Mouse (Mus musculus): ENCODE measurements around the gene Dnah1. TPM values are rescaled to one million over a fixed set of nuclear protein-coding genes. Genes with fewer than 3 reads are reported as not detected.

Dnah1 gene
- polyA plus RNA-seq, 1 experiment, result not detected

DNA sequence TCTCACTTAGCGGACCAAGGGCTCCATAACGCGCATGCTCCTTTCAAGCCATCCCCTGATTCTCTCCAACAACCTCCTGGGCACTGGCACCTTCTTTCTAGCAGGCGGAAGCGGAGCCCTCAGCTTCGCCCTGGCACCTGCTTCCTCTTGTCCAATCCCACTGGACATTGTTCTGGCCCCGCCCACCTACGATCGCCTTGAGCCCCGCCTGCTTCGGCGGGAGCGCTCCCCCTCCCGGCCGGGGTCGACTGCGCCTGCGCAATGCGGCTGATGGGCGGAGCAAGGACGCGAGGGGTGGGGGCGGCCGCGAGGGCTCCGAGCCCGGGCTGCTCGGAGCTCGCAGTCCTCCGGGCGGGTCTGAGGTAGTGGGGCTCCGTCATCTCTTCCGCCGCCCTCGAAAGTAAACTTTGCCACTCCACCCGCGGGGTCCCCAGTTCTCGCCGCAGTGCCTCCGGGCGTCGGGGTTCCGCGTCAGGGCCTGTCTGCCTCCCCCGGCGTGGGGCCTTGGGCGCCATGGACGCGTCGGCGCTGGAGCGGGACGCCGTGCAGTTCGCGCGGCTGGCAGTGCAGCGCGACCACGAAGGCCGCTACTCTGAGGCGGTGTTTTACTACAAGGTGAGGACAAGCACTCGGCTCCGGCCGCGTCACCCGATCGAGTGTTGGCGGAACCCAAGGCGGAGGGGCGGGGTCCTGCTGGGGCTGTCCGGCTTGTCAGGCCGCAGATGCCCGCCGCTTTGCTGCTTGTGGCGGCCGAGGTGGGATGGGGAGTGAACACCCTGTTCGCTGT, 12.9 kb upstream of the Dnah1 start, which contains the start of gene Capn7:
Gene Capn7 (plus strand): TSS at position 270 of the 787 bp plus-strand sequence.
- Histone ChIP-seq H3K4me3 (ENCODE audit: insufficient read depth, low read length) (peak within 1 kb of the TSS; percentile 99), H3K4me1 (ENCODE audit: control insufficient read depth, insufficient read depth, low read length) (peaks cover 4% of the 10 kb centered on the region), H3K27ac (ENCODE audit: insufficient read depth, low read depth, low read length) (peak within 1 kb of the TSS; percentile 67)
- no peak for TF ChIP-seq CTCF (IDR thresholded peaks at IDR 0.05; ENCODE audit: low read depth, low read length)
- peak; percentile 94 for TF ChIP-seq POLR2A (IDR thresholded peaks at IDR 0.05; ENCODE audit: borderline replicate concordance, low read depth, low read length)

DNA sequence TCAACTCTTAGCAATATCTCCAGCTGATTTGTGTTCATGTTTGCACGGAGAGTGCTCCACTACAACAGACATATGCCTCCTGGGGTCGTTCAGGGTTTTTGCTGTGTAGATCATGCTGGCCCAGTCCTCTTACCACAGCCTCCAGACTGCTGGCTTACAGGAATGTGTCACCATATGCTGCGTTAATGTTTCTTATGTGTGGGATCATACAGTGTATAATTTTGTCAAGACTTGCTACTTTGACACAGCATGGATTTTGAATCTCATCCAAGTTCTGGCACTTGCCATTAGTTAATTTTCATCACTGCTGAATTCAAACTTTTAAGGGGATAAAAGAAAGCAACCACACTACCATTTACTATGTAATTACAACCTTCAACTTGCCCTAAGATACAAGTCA, 12.1 kb upstream of the Dnah1 start:
- H3K4me1 ChIP-seq (ENCODE audit: control insufficient read depth, insufficient read depth, low read length), result peaks cover 5% of the 10 kb centered on the region
- TF ChIP-seq CTCF (IDR thresholded peaks at IDR 0.05; ENCODE audit: low read depth, low read length) (no peak), POLR2A (IDR thresholded peaks at IDR 0.05; ENCODE audit: borderline replicate concordance, low read depth, low read length) (no peak)
- peak overlapping the region; percentile 54 for H3K4me3 ChIP-seq (ENCODE audit: insufficient read depth, low read length)
- 0 out of 2 replicates have a peak overlapping the region, but pooled peaks have one; percentile 2 for H3K27ac ChIP-seq (ENCODE audit: insufficient read depth, low read depth, low read length)

DNA sequence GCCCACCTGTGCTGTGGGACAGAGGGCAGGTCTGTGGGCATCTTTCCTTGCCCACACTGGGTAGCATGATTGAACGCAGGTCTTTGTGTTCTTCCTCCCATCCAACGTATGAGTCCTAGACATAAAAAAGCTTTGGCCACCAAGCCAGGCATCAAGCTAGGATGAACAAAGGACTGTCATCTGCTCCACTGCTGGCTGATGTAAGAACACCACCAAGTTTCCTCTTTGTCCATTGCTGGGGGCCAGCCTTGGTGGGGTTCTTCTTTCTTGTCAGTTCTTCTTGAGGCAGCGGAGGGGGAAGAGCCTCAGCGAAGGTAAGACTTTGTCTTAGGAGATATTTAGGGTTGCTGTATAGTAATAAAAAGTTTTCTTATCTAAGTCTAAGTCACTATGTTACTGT, 7.3 kb upstream of the Dnah1 start:
- TF ChIP-seq CTCF (IDR thresholded peaks at IDR 0.05; ENCODE audit: low read depth, low read length) (no peak), POLR2A (IDR thresholded peaks at IDR 0.05; ENCODE audit: borderline replicate concordance, low read depth, low read length) (no peak)
- H3K4me1 ChIP-seq (ENCODE audit: control insufficient read depth, insufficient read depth, low read length), result peaks cover 10% of the 10 kb centered on the region
- no peak overlapping the region for H3K27ac ChIP-seq (ENCODE audit: insufficient read depth, low read depth, low read length)
- H3K4me3 ChIP-seq (ENCODE audit: insufficient read depth, low read length), result no peak overlapping the region

- Histone ChIP-seq H3K4me3 (ENCODE audit: insufficient read depth, low read length) (no peak overlapping the region), H3K4me1 (ENCODE audit: control insufficient read depth, insufficient read depth, low read length) (peaks cover 6% of the 10 kb centered on the region)
- TF ChIP-seq CTCF (IDR thresholded peaks at IDR 0.05; ENCODE audit: low read depth, low read length) (no peak), POLR2A (IDR thresholded peaks at IDR 0.05; ENCODE audit: borderline replicate concordance, low read depth, low read length) (no peak)
These were observed 6.0 kb upstream of the Dnah1 start for GRCm38 (mm10) chr14:31329741-31330140.

DNA sequence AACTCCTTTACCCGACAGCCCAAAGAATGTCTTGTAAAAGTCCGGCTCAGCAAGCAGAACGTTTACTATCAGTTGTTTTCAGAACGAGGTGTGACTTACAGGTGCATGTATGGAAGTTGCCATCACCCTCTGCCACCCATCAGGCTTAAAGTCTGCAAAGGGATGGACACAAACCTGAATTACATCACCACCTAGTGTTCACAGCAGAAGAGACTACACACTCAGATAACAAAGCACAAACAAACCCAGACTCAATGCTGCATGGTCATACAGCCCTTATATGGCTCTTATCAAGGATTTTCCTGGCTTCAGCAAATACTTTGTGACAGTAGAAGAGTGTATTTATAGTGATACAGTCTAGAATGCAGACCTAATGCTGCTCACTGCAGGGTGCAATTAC, 4.0 kb upstream of the Dnah1 start:
- peaks cover 18% of the 10 kb centered on the region for H3K4me1 ChIP-seq (ENCODE audit: control insufficient read depth, insufficient read depth, low read length)

More at GRCm38 (mm10) chr14:31329741-31330140, 6.0 kb upstream of the Dnah1 start:
- no peak overlapping the region for H3K27ac ChIP-seq (ENCODE audit: insufficient read depth, low read depth, low read length)

GRCm38 (mm10) chr14:31327196-31327595, 3.5 kb upstream of the Dnah1 start:
- Histone ChIP-seq H3K27ac (ENCODE audit: insufficient read depth, low read depth, low read length) (no peak overlapping the region), H3K4me1 (ENCODE audit: control insufficient read depth, insufficient read depth, low read length) (peaks cover 18% of the 10 kb centered on the region), H3K4me3 (ENCODE audit: insufficient read depth, low read length) (no peak overlapping the region)
- TF ChIP-seq POLR2A (IDR thresholded peaks at IDR 0.05; ENCODE audit: borderline replicate concordance, low read depth, low read length) (no peak), CTCF (IDR thresholded peaks at IDR 0.05; ENCODE audit: low read depth, low read length) (no peak)

More for the DNA sequence above, 4.0 kb upstream of the Dnah1 start:
- no peak overlapping the region for H3K27ac ChIP-seq (ENCODE audit: insufficient read depth, low read depth, low read length)
- H3K4me3 ChIP-seq (ENCODE audit: insufficient read depth, low read length), result no peak overlapping the region
- TF ChIP-seq CTCF (IDR thresholded peaks at IDR 0.05; ENCODE audit: low read depth, low read length) (no peak), POLR2A (IDR thresholded peaks at IDR 0.05; ENCODE audit: borderline replicate concordance, low read depth, low read length) (no peak)

DNA sequence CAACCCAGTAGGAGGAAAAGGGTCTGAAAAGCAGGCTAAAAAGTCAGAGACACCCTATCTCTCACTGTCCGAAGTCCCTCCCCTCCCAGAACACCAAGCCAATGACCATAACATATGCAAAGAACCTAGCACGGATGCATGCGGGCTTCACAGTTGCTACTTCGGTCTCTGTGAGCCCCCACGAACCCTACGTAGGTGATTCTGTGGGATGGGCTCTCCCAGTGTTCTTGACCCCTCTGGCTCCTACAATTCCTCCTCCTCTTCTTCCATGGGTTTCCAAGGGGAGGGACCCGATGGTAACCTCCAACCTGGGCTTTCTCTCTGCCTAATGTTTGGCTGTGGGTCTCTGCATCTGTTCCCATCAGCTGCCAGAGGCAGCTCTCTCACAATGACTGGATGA, 3.1 kb upstream of the Dnah1 start:
- TF ChIP-seq POLR2A (IDR thresholded peaks at IDR 0.05; ENCODE audit: borderline replicate concordance, low read depth, low read length), result no peak
- TF ChIP-seq CTCF (IDR thresholded peaks at IDR 0.05; ENCODE audit: low read depth, low read length), result no peak
- Histone ChIP-seq H3K4me1 (ENCODE audit: control insufficient read depth, insufficient read depth, low read length) (peaks cover 18% of the 10 kb centered on the region), H3K4me3 (ENCODE audit: insufficient read depth, low read length) (no peak overlapping the region), H3K27ac (ENCODE audit: insufficient read depth, low read depth, low read length) (no peak overlapping the region)

- Histone ChIP-seq H3K4me3 (ENCODE audit: insufficient read depth, low read length) (no peak overlapping the region), H3K4me1 (ENCODE audit: control insufficient read depth, insufficient read depth, low read length) (peaks cover 14% of the 10 kb centered on the region), H3K27ac (ENCODE audit: insufficient read depth, low read depth, low read length) (no peak overlapping the region)
- TF ChIP-seq POLR2A (IDR thresholded peaks at IDR 0.05; ENCODE audit: borderline replicate concordance, low read depth, low read length), result no peak
- no peak for TF ChIP-seq CTCF (IDR thresholded peaks at IDR 0.05; ENCODE audit: low read depth, low read length)
These were observed 1.9 kb upstream of the Dnah1 start for GRCm38 (mm10) chr14:31325551-31325950.

- H3K27ac ChIP-seq (ENCODE audit: insufficient read depth, low read depth, low read length), result no peak overlapping the region
- no peak overlapping the region for H3K4me3 ChIP-seq (ENCODE audit: insufficient read depth, low read length)
- TF ChIP-seq CTCF (IDR thresholded peaks at IDR 0.05; ENCODE audit: low read depth, low read length), result peak; percentile 38; the same call in 1 of the 2 replicates
- TF ChIP-seq POLR2A (IDR thresholded peaks at IDR 0.05; ENCODE audit: borderline replicate concordance, low read depth, low read length), result no peak
These were observed 1.2 kb upstream of the Dnah1 start for GRCm38 (mm10) chr14:31324851-31325250.

DNA sequence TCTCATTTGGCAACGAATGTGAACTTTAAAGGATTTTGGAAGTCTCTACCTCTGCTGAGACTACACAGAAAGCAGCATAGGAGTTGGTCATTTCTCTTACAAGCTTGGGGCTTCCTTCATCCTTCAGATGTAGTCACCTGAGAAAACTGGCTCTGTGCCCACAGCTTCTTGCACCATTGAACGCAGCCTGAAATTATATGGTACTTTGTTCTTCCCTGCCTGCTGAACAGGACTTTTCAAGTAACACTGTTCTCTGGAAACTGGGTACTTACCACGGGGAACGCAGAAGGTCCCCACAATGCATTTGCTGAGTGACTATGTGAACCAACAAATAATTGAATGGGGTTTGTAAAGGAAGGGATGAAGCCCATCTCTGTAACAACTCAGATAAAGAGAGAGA, 507 bp downstream of the Dnah1 start:
- peak overlapping the region; percentile 52 for H3K4me3 ChIP-seq (ENCODE audit: insufficient read depth, low read length)
- no peak overlapping the region for H3K27ac ChIP-seq (ENCODE audit: insufficient read depth, low read depth, low read length)
- H3K4me1 ChIP-seq (ENCODE audit: control insufficient read depth, insufficient read depth, low read length), result peaks cover 12% of the 10 kb centered on the region
- TF ChIP-seq POLR2A (IDR thresholded peaks at IDR 0.05; ENCODE audit: borderline replicate concordance, low read depth, low read length) (no peak), CTCF (IDR thresholded peaks at IDR 0.05; ENCODE audit: low read depth, low read length) (no peak)

More at GRCm38 (mm10) chr14:31324851-31325250, 1.2 kb upstream of the Dnah1 start:
- peaks cover 12% of the 10 kb centered on the region for H3K4me1 ChIP-seq (ENCODE audit: control insufficient read depth, insufficient read depth, low read length)
